Mouse (Mus musculus): Measurements from ENCODE around the gene Tmx4.

The Tmx4 gene

DNA sequence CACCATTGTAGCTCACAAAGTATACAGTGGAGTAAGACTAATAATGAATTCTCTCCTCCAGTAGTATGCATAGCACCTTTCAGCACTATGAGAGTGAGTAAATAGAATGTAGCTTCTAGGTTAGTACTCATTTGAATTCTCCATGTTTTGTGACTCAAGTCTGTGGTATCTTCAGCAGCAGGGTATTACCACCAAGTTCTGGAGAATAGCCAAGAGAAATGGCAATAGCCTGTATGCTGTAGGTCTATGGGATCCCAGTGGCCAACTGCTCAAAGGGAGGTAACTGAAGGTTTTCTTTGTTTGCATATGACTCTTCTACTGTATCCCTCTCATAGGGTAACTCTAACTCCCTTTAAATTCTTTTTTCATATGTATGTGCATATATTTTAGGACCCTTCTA lies 39.0 kb downstream of the Tmx4 start:
- in situ Hi-C loops (cut with MboI; ENCODE audit: low pct_unique_long_range_greater_than_20kb in 1 of 2, low sequenced_read_pairs in 2 of 2, unreplicated experiment in 1 of 2): no loop called here

DNA sequence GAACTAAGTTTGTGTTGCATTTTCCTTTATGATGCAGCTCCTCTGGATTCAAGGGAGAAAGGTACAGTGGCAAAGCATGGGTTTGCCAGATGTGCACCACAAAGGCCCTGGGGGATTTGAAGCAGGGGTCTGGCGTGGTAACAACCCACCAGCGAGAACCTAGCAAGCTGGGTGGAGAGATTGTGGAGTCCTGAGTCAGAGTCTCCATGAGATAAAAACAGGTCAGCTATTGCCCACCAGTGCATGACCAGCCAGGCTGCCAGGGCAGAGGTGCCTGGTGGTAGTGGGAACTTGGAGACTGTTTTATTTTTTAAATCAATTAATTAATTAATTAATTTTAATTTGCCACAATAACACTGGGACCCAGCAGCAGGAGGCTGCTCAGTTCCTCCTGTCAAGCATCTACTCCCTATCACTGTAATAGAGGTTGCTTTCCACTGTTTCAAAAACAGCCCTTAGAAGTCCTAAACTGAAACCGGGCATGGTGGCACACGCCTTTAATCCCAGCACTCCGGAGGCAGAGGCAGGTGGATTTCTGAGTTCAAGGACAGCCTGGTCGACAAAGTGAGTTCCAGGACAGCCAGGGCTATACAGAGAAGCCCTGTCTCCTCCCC lies 52.8 kb downstream of the Tmx4 start:
- in situ Hi-C loops (cut with MboI; ENCODE audit: low pct_unique_long_range_greater_than_20kb in 1 of 2, low sequenced_read_pairs in 2 of 2, unreplicated experiment in 1 of 2): no loop called here

DNA sequence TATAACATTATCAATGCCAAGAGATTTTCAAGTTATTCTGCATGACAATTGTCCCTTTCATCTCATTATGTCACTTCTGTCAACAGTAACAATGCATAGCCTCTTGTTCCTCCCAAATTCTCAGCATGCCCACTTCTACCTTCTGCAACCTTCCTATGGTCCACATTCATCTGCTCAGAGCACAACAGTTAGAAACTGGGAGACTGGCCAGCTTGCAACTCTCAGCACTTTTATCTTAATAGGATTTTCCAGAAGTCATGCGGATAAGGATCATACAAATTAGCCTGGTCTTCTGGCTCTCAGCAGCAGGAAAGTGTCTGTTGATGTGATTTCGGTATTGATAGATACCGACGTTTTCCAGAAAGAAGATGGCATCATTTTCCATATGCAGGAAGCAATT lies 58.7 kb downstream of the Tmx4 start:
- in situ Hi-C loops (cut with MboI; ENCODE audit: low pct_unique_long_range_greater_than_20kb in 1 of 2, low sequenced_read_pairs in 2 of 2, unreplicated experiment in 1 of 2): no loop called here

DNA sequence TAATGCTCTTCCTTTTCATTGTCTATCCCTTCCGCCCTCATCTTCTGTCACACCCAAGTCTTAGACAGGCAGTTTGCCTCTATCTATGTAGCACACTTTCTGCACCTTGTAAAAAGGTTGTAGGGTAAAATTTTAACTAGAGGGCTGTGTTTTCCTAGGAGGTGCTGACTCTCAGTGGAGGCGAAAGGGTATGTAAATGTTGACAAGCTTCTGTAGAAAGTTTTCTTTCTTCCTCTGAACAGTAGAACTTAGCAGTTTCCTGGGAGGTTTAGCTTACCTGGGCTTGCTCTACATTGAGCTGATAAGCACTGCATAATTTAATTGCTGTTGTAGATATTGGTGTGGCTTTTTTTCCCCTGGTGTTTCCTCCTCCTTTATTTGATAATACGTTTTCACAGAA lies 84.5 kb downstream of the Tmx4 start:
- in situ Hi-C loops (cut with MboI; ENCODE audit: low pct_unique_long_range_greater_than_20kb in 1 of 2, low sequenced_read_pairs in 2 of 2, unreplicated experiment in 1 of 2): loop anchor here (10.0 to 25.0 kb wide), 3 partner anchors 103 to 778 kb away; no protein-coding TSS in a partner anchor

DNA sequence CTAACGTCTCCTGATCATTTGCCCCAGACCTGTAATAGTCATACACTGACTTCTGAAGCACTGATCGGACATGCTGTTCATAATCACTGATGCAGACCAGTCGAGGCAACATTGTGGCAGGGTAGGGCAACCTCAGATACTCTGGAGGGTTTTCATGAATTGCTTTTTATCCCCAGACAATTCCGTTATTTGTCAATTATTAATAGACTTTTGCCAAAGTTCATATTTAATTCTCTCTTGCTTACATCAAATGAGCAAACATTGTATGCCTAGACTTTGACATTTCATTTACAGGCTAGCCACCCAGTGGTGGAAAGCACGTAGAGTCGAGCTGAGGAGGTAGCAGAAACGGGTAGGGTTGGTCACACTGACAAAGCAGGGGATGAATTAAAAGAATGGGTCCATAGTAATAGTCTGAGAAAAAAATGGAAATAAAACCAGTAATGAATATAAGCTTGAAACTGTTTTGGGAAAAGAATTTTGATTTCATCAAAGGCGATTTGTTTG lies 89.7 kb downstream of the Tmx4 start, which contains the start of gene Hao1:
Gene Hao1, minus strand, starts transcription at position 148 of the 507 bp plus-strand sequence.
- in situ Hi-C loops (cut with MboI; ENCODE audit: low pct_unique_long_range_greater_than_20kb in 1 of 2, low sequenced_read_pairs in 2 of 2, unreplicated experiment in 1 of 2): loop anchor here (10.0 to 25.0 kb wide), 3 partner anchors 108 to 783 kb away; no protein-coding TSS in a partner anchor

DNA sequence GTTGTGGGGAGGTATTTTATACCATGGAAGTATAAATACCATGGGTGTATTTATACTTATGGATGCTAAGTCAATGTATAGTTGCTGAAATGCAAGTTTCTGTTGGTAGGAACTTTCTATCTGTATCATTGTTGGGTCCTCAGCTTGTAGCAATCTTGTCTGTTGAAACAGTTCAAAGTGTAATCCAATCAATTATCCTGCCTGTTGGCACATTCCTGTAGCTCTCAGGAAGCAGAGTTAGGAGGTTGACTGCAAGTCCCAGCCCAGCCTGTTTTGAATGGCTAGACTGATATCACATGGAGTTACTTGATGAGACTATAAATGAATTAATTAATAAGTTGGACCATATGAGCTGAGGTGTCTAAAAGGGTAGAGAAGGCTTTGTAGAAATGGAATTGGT lies 91.6 kb downstream of the Tmx4 start:
- in situ Hi-C loops (cut with MboI; ENCODE audit: low pct_unique_long_range_greater_than_20kb in 1 of 2, low sequenced_read_pairs in 2 of 2, unreplicated experiment in 1 of 2): loop anchor here (10.0 to 25.0 kb wide), 3 partner anchors 110 to 785 kb away; no protein-coding TSS in a partner anchor

DNA sequence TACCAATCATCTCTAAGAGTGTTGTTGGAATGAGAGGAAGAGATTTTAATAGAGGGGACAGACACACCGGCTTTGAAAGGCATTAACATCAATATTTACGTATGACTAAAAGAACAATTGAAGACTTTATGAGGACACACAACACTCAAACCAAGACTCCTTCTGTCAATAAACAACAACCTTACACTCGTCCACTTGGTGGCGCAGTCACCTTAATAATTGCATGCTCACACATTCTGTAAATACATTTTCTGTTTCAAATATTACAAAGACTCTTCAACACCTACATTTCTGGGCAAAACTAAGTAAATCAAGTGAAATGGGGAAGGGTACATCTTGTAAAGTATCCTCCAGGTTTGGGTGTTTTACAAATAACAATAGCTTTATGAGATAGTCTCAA lies 94.2 kb downstream of the Tmx4 start:
- in situ Hi-C loops (cut with MboI; ENCODE audit: low pct_unique_long_range_greater_than_20kb in 1 of 2, low sequenced_read_pairs in 2 of 2, unreplicated experiment in 1 of 2): loop anchor here (10.0 to 25.0 kb wide), 3 partner anchors 113 to 788 kb away; no protein-coding TSS in a partner anchor

DNA sequence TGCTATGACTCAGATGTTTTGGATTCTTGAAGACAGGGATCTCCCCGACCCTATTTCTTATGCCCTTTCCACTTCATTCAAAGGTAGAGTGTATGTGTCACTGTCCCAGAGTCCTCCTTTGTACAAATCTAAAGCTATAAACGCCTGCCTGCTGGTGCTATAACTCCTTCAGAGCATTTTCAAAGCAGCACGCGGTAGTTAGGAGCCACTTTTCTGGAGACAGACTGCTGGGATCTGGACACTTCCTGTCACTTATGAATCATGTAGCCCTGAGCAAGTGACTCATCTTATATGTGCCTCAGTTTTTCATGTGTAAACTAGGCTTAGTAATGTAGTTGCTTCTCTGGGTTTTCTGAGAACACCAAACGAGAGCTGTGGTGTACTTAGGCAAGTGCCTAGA lies 98.8 kb downstream of the Tmx4 start:
- in situ Hi-C loops (cut with MboI; ENCODE audit: low pct_unique_long_range_greater_than_20kb in 1 of 2, low sequenced_read_pairs in 2 of 2, unreplicated experiment in 1 of 2): no loop called here

DNA sequence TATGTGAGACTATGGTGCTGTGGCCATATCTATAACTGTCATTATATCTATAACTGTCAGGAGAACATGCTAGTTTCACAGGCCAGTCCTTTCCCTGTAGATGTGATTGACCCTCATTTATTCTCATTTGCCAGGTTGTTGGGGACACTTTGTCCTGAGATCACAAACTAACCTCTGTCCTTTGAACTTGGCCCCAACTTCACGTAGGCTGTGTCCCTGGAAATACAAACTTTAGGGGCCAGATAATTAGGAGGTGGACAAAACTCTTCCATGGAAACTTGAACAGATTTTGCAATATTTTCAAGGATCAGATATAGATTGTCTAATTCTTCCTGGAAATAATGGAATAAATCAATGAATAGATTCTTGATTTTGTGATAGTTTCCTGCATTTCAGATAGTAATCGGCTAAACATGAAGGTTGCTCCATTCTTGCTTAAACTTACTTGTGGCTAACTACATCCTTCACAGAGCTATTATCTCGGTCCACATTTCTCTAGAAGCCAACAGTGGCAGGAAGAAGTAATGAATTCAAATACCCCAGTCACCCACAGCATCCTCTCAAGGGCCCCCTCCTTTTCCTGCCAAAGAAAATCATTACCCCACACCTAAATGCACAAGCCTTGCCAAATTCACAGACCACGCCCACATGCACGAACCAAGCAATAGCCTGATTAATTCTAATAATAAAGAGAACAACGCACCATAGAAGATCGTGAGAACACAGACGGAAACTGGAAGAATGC lies 99.5 kb downstream of the Tmx4 start:
- in situ Hi-C loops (cut with MboI; ENCODE audit: low pct_unique_long_range_greater_than_20kb in 1 of 2, low sequenced_read_pairs in 2 of 2, unreplicated experiment in 1 of 2): no loop called here
